Mouse (Mus musculus): ENCODE data around the gene Tex13b.
"Not testable (repeated sequence)": the region's sequence is repeated elsewhere in the genome, so short reads cannot be mapped to it uniquely, and the experiment has no call there.

Tex13b gene

GRCm38 (mm10) chrX:140813312-140814006 lies at the start of gene Tex13b:
Gene Tex13b (minus strand): TSS chrX:140813433.
- no peak for DNase-seq

- DNase-seq, result no peak
These were observed 49.5 kb upstream of the Tex13b start for GRCm38 (mm10) chrX:140862760-140863159.

- DNase-seq, result no peak
These were observed 44.2 kb upstream of the Tex13b start for GRCm38 (mm10) chrX:140857445-140857844.

- not testable (repeated sequence) for DNase-seq
These were observed 43.8 kb upstream of the Tex13b start for GRCm38 (mm10) chrX:140857040-140857439.

DNA sequence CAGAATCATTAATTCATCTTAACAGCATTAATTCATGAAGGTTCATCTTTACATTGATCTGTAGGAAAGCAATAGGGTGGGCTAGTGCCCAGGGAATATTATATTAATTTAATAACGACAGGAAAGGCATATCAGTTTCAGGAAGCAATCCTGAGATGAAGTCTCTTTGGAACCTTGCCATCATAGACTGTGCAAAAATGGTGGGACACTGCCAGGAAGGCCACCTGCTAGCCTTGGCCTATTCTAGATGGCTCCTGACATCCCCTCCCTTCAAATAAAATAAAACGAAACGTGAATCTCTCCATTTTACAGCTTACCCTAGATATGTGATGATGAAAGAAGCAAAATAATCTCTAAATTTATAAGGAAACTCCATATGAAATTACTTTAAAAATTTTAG lies 41.3 kb upstream of the Tex13b start:
- no peak for DNase-seq

GRCm38 (mm10) chrX:140845401-140845800 lies 32.2 kb upstream of the Tex13b start:
- DNase-seq, result peak in 1 of 2 experiments; percentile 21

- DNase-seq, result no peak
These were observed 26.7 kb upstream of the Tex13b start for GRCm38 (mm10) chrX:140839887-140840286.

DNA sequence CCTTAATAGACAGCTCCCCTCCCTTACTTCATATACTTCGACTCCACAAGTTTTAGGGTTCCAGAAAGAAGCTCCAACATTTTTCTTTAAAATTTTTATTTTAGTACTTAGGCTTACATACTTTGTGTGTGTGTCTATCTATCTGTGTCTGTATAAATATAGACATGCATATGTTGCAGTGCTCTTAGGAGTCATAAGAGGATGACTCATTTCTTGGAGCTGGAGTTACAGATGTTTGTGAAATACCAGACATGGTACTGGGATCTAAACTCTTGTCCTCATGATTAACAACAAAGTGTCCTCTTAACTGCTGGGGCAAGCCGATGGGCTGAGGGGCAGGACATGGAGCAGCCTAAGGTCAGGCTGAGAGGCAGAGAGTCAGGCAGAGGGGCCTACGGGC lies 24.8 kb upstream of the Tex13b start:
- DNase-seq, result no peak

DNA sequence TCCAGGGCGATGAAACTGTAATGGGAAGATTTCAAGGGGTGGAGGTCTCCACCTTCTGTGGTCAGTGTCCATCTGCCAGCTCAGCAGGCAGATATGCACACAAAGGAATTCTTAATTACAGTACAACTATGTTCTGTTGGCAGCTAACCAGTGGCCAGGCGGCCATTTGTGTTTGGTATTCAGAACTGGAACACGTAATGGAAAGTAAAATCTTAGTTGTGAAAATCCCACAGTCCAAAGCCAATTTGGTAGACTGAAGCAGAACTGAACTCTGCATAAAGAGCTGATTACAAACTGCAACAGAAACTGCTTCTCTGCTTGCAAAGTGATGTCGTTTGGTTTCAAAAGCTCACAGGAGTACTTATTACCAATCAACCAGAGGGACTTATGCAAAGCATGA lies 18.5 kb upstream of the Tex13b start:
- no peak for DNase-seq

- no peak for DNase-seq
These were observed 9.1 kb upstream of the Tex13b start for GRCm38 (mm10) chrX:140822295-140822694.

DNA sequence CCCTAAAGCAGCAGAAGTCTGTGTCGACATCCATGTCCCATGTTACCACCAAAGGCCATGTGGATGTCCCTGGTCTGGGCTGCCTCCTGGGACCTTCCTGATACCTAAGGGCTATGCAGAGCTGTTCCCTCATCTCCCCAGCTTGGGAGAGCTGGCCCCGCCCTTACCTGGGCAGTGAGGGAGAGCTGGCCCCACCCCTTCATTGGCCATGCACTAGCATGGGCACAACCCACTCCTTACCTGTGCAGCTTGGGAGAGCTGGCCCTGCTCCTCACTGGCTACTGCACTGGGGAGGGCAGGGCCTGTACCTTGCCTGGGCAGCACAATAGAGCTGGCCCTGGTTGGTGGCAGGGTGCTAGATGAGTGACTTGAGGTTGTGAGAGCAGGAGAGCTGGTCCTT lies 7.9 kb downstream of the Tex13b start:
- DNase-seq, result no peak

GRCm38 (mm10) chrX:140769794-140770193 lies 43.4 kb downstream of the Tex13b start:
- no peak for DNase-seq
